Mouse (Mus musculus): ENCODE measurements around the gene Hhat. TPM values are rescaled to one million over a fixed set of nuclear protein-coding genes. Genes with fewer than 3 reads are reported as not detected.

Gene Hhat
- total and polyA plus RNA-seq, 3 experiments: 0.39 to 1.0 TPM; not detected in 1

DNA sequence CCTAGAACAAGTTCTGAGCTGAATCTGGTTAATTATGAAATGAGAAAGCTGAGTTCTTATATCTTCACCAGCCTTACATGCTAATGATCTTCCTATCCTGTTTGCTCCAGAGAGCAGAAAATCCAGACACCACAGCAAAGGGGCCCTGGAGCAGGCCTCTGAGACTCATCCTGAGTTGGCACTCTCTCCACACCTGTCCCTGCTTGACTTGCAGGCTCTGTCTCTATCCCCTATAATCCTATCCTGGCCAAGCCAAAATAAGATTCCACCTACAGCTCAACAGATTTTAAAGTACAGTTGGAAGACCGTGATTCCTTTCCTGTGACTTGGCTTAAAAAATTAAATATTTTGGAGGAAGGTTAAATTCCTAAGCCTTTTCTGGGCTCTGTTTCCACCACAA, 322.5 kb downstream of the Hhat start:
- TF ChIP-seq CHD1 (IDR thresholded peaks at IDR 0.05; ENCODE audit: low read depth, low read length) (no peak), MAZ (IDR thresholded peaks at IDR 0.05; ENCODE audit: low read depth, low read length) (no peak), KAT2A (conservative IDR thresholded peaks at IDR 0.05; ENCODE audit: low read depth, low read length) (no peak)
- no peaks in the 10 kb centered on the region for H3K27me3 ChIP-seq (ENCODE audit: control insufficient read depth in 1 of 2, insufficient read depth in 2 of 2, low read length in 2 of 2)
- H3K27ac ChIP-seq (ENCODE audit: control insufficient read depth, low read depth, low read length): no peak overlapping the region
- H3K4me3 ChIP-seq (ENCODE audit: control insufficient read depth in 1 of 2, insufficient read depth in 1 of 2, low read depth in 2 of 2, low read length in 2 of 2): no peak overlapping the region
- no peaks in the 10 kb centered on the region for H3K36me3 ChIP-seq (ENCODE audit: control insufficient read depth in 1 of 2, insufficient read depth in 2 of 2, low read length in 2 of 2)
- H3K79me2 ChIP-seq (ENCODE audit: control insufficient read depth, insufficient read depth, low read length, poor library complexity): no peaks in the 10 kb centered on the region
- no peak overlapping the region for H3K9ac ChIP-seq (ENCODE audit: control insufficient read depth, low read depth, low read length, poor library complexity, severe bottlenecking)
- no peak for DNase-seq (ENCODE audit: low read depth, low spot score)
- no peaks in the 10 kb centered on the region for H3K9me3 ChIP-seq (replicated peaks; ENCODE audit: insufficient read depth, low read length)
- H3K4me1 ChIP-seq (ENCODE audit: control insufficient read depth in 1 of 2, insufficient read depth in 2 of 2, low read length in 2 of 2): no peaks in the 10 kb centered on the region

DNA sequence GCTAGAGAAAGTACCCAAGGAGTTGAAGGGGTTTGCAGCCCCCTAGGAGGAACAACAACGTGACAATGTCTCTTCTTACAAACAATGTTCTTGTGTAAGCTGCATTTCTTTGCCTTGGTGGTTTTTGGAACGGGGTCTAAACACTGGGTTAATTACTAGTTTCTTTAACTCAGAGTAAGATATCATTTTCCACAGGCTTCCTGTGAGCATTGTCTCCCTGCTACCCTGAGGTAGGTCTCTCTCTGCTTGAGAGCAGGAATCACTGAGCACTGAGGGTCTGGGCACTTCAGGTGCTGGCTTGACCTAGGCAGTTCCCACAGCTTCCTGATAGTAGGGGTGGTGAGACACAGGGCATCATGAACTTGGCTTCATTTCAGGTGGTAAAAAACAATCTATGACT, 323.4 kb downstream of the Hhat start:
- Histone ChIP-seq H3K27me3 (ENCODE audit: control insufficient read depth in 1 of 2, insufficient read depth in 2 of 2, low read length in 2 of 2) (no peaks in the 10 kb centered on the region), H3K27ac (ENCODE audit: control insufficient read depth, low read depth, low read length) (no peak overlapping the region), H3K4me3 (ENCODE audit: control insufficient read depth in 1 of 2, insufficient read depth in 1 of 2, low read depth in 2 of 2, low read length in 2 of 2) (no peak overlapping the region), H3K9ac (ENCODE audit: control insufficient read depth, low read depth, low read length, poor library complexity, severe bottlenecking) (no peak overlapping the region), H3K4me1 (ENCODE audit: control insufficient read depth in 1 of 2, insufficient read depth in 2 of 2, low read length in 2 of 2) (no peaks in the 10 kb centered on the region), H3K9me3 (replicated peaks; ENCODE audit: insufficient read depth, low read length) (no peaks in the 10 kb centered on the region), H3K36me3 (ENCODE audit: control insufficient read depth in 1 of 2, insufficient read depth in 2 of 2, low read length in 2 of 2) (no peaks in the 10 kb centered on the region), H3K79me2 (ENCODE audit: control insufficient read depth, insufficient read depth, low read length, poor library complexity) (no peaks in the 10 kb centered on the region)
- no peak for TF ChIP-seq CTCF (IDR thresholded peaks at IDR 0.05 in 2 of 3, conservative IDR thresholded peaks at IDR 0.05 in 1 of 3; ENCODE audit: control insufficient read depth in 1 of 3, insufficient read depth in 1 of 3, low read depth in 2 of 3, low read length in 3 of 3, poor library complexity in 1 of 3, severe bottlenecking in 1 of 3)
- no peak for TF ChIP-seq POLR2AphosphoS5 (IDR thresholded peaks at IDR 0.05; ENCODE audit: borderline replicate concordance, low read depth, low read length)
- no peak for TF ChIP-seq CHD2 (IDR thresholded peaks at IDR 0.05; ENCODE audit: low read length)
- no peak for TF ChIP-seq RCOR1 (IDR thresholded peaks at IDR 0.05; ENCODE audit: low read depth, low read length)
- TF ChIP-seq GATA1 (IDR thresholded peaks at IDR 0.05; ENCODE audit: low read depth, low read length): no peak
- no peak for TF ChIP-seq POLR2AphosphoS2 (IDR thresholded peaks at IDR 0.05; ENCODE audit: low read length)
- no peak for TF ChIP-seq EP300 (IDR thresholded peaks at IDR 0.05; ENCODE audit: low read depth in 1 of 2, low read length in 2 of 2)
- TF ChIP-seq MYC (IDR thresholded peaks at IDR 0.05; ENCODE audit: low read depth, low read length): no peak
- no peak for TF ChIP-seq MYB (IDR thresholded peaks at IDR 0.05; ENCODE audit: low read depth, low read length)
- no peak for TF ChIP-seq MAX (IDR thresholded peaks at IDR 0.05; ENCODE audit: low read length)
- TF ChIP-seq ZNF384 (IDR thresholded peaks at IDR 0.05; ENCODE audit: low read depth, low read length): no peak
- no peak for TF ChIP-seq GABPA (IDR thresholded peaks at IDR 0.05; ENCODE audit: low read depth, low read length)
- no peak for TF ChIP-seq UBTF (IDR thresholded peaks at IDR 0.05; ENCODE audit: borderline replicate concordance, insufficient read depth, low read depth, low read length)
- DNase-seq (ENCODE audit: low read depth, low spot score): no peak

Other genes with a start within 250 kb of the Hhat start
- not detected in 2 replicates for gene Sertad4, start 84.5 kb upstream of the Hhat start, total RNA-seq (2012; rRNA removed)
- gene Sertad4, start 84.5 kb upstream of the Hhat start, polyA plus RNA-seq (2012; ENCODE audit: insufficient read depth in 1 of 2, insufficient read length in 2 of 2, low read depth in 1 of 2, low replicate concordance in 2 of 2, missing spikeins in 1 of 2): not detected

Data from MEL (cell line).